Mouse (Mus musculus): ENCODE data around the gene 4930407I10Rik.

4930407I10Rik gene

DNA sequence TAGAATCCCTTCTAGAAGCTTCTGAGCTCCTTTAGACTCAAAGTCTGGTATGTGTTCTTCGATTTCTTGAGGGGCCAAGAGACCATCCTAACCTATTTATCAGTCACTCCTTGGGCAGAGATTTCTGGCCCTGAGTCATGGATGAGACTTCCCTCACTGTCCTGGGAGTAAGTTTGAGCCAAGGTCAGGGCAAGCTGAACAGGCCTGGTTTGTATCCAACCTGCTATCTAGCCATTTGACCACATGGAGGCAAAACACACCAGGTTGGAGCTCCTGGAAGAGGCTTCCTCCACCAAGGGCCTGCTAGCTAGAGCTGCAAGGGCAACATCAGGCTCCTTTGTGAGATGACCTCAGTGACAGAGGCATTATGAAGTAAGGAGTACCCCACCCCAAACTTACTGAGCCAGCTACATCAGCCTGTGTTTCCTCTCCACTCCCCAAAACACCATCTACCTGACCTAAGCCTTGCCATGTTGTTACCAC, at the start of gene 4930407I10Rik:
4930407I10Rik (plus strand) TSS at position 433 of the 483 bp plus-strand sequence.
- DNase-seq = no peak

- DNase-seq = no peak
Measured at GRCm38 (mm10) chr15:82011947-82012346, 47.0 kb upstream of the 4930407I10Rik start.

DNA sequence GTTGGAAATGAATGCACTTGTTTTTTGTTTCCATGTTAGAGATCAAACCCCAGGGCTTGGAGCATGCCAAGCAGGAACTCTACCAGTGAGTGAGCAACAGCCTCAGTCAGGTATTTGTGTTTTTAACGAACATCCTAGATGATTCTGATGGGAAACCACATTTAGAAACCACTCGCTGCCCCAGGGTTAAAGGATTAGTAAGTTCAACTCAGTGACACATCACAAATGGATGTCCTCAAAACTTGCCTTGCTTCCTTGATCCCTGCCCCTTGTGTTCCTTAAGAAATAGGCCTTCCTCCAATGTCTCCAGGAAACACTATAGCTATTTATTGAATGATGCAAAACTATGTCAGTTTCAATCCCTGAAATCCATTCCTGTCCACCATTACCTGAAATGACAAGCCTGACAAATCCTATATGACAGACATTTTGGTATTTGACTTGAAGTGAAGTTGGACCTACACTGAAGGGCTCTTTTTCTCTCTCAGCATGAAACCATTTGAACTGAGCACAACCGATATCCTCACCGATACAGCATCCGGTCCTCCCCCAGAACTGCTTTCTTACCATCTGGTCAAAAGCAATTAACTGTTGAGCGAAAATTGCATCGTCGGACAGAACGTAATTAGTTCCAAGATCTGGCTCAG, 44.1 kb upstream of the 4930407I10Rik start:
- no peak for DNase-seq

GRCm38 (mm10) chr15:82015392-82016100, 43.4 kb upstream of the 4930407I10Rik start:
- peak; percentile 21 for DNase-seq

DNA sequence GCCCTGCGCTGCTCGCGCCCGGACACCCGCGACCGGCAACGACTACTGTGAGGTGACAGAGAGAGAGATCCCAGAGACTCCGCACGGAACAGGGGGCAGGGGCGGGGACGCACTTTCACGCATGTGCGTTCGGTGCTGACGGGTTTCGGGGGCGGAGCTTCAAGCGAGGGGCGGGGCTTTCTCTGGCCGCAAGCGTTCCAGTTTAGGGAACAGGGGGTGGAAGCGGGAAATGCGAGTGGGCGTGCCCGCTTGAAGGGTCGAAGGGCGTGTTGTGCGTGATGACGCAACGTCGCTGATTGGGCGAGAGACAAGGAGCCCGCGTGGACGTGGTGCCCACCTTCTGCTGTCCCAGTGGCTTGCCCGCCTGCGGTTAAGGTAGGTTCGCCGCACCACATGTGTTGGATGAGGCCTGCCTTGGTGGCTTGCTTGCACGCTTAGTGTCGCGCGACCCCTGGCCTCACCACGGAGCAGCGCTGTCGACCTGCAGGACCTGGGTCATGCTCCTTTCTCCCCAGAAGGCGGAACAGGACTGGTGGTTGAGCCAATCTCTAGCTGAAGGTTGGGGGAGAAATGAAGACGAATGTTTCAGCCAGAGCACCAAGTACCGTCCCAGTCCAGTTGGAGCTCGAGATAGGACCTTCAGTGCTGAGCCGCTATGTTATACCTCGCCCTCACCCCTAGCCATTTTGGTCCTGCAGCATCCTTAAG, 42.7 kb upstream of the 4930407I10Rik start:
- DNase-seq = peak; percentile 100

- no peak for DNase-seq
Measured at GRCm38 (mm10) chr15:82016830-82017229, 42.1 kb upstream of the 4930407I10Rik start.

DNA sequence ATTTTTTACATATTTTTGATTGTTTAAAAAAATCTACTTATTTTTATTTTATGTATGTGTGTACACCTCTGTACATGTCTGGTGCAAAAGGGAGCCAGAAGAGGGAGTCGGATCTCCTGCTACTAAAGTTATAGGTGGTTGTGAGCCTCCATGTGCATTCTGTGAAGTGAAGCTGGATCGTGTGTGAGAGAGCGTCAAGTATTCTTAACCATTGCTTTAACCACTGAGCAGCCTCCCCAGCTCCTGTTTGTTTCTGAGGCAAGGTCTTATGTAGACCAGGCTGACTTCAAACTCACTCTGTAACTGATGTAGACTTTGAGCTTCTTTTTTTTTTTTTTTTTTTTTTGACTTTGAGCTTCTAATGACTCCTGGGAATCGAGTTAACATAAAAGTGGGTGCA, 41.5 kb upstream of the 4930407I10Rik start:
- DNase-seq = no peak

GRCm38 (mm10) chr15:82019288-82019687, 39.7 kb upstream of the 4930407I10Rik start:
- DNase-seq = no peak

- DNase-seq = no peak
Measured at GRCm38 (mm10) chr15:82022535-82023088, 36.3 kb upstream of the 4930407I10Rik start.

- DNase-seq = no peak
Measured at GRCm38 (mm10) chr15:82023965-82024635, 34.9 kb upstream of the 4930407I10Rik start.

- no peak for DNase-seq
Measured at GRCm38 (mm10) chr15:82027276-82027675, 31.7 kb upstream of the 4930407I10Rik start.

DNA sequence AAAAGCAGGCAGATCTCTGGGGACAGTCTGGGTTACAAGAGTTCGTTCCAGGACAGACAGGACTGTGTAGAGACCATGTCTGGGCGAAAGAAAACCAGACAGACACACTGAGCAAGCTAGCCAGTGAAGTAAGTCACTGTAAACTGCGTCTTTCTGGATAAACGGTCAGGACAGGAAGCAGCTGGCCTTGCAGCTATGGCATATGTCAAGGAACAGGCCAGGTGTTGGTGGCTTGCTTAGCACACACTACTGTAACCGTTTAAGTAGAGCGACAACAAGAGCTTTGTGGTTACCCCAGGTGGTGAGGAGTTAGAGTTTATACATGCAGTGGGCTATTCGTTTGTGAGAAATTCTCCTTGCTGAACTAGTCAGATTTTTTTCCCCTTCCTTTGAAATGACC, 31.2 kb upstream of the 4930407I10Rik start:
- DNase-seq = no peak

- DNase-seq = no peak
Measured at GRCm38 (mm10) chr15:82032386-82032785, 26.6 kb upstream of the 4930407I10Rik start.

DNA sequence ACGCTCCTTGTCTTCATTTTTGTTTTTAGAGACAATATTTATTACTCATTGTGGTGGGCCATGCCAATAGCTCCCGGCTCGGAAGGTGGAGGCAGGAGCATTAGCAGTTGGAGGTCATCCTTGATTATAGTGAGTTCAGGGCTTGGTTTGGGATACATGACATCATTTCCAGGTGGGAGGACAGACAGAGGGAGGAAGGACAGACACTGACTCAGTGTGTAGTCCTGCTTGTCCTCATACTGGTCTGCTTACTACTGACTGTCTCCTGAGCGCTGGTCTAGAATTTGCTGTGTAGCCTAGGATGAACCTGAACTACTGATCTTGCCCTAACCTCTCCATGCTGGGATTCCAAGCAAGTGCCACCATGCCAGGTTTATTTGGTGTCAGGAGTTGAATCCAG, 25.2 kb upstream of the 4930407I10Rik start, which contains the start of gene Desi1:
Desi1 (minus strand) TSS at position 101 of the 400 bp plus-strand sequence.
- no peak for DNase-seq

DNA sequence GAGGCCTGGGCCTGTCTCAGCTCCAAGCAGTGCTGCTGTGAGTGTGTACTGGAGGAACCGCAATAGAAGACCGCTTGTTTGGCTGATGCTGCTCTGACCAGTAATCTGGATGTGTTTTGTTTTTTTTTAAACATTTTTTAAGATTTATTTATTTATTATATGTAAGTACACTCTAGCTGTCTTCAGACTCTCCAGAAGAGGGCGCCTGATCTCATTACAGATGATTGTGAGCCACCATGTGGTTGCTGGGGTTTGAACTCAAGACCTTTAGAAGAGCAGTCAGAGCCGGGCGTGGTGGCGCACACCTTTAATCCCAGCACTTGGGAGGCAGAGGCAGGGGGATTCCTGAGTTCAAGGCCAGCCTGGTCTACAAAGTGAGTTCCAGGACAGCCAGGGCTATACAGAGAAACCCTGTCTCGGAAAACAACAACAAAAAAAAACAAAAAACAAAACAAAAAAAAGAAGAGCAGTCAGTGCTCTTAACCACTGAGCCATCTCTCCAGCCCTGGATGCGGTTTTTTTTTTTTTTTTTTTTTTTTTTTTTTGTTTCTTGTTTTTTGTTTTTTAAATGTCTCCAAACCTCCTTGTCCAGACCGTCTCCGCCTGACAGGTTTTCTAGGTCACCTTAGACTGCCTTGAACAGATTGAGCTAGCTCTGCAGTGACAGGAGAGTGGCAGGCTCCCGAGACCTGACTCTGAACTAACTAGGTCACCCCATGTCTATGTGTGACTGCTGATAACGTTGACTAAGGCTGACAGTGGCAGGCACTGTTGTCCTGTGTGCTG, 22.9 kb upstream of the 4930407I10Rik start:
- peak; percentile 14 for DNase-seq

DNA sequence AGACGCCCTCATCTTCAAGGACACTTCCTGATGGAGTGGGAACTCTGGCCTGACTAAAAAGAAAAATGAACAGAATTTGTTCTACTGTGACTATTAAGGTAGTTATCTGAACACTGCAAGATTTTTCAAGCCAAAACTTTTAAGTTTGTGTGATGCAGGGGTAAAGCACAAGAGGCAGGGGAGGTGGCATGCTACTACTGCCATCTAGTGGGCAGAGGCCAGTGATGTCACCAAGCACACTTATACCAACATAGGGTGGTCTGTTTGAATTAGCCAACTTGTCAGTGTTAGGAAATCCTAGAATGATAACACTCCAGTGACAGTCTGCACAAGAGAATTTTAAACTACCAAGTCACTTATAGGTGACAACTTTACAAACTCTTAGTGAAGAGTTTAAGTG, 18.3 kb upstream of the 4930407I10Rik start:
- peak; percentile 42 for DNase-seq

DNA sequence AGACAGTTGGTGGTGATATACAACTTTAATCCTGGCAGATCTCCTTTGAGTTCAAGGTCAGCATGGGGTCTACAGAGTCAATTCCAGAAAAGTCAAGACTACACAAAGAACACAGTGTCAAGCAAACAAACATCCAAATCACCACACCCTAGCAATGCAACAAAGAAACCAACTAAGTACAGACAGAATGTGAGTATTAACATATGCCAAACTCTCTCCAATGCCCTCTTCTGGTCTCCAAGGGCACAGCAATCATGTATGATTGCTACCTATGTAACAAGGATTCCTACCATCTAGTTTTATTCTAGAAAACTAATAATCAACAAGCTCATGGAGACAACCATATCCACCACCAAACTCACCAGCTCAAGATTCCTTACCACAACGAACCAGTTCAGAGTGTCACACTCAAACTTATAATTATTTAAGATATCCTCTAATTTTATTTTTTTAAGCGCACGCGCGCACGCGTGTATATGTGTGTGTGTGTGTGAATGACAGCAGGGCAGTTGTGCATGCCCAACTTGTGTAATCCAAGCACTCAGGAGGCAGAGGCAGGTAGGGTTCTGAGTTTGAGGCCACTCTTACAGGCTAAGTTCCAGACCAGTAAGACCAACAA, 14.7 kb upstream of the 4930407I10Rik start:
- no peak for DNase-seq

- no peak for DNase-seq
Measured at GRCm38 (mm10) chr15:82046246-82046891, 12.6 kb upstream of the 4930407I10Rik start.

DNA sequence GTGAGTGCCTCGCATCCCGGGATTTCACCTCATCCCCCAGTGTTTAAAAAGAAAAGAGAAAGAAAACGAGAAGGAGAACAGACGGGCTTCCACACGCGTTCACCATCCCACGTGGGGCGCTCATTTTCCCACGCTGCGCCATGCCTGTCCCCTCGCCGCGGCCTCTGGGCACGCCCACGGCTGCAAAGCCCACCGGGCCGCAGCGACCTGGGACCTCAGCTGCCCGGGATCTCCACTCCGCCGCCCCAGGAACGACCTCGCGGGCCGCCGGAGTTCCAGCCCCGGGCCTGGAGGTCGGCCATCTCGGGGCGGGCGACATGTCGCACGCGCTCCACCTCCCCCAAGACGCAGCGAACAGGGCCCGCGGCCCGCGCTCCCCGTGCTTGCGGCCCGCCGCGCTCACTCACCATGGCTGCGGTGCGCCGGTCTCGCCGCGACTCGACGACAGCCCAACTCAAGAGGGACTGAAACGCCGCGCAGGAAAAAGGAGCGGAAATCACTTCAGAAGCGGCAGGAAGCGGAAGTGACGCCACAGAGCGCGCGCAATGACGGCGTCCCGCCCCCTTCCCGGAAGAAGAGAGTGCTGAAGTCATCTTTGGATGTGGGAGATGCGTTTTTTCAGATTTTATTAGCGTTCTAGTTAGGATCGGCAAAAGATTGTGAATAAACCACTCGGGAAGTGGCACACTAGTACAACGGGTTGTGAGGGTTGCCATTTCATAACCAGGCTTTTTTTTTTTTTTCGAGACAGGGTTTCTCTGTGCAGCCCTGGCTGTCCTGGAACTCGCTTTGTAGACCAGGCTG, 11.7 kb upstream of the 4930407I10Rik start, which contains the start of gene Snu13:
Snu13 (minus strand) TSS at position 519 of the 804 bp plus-strand sequence.
- DNase-seq = peak; percentile 91

DNA sequence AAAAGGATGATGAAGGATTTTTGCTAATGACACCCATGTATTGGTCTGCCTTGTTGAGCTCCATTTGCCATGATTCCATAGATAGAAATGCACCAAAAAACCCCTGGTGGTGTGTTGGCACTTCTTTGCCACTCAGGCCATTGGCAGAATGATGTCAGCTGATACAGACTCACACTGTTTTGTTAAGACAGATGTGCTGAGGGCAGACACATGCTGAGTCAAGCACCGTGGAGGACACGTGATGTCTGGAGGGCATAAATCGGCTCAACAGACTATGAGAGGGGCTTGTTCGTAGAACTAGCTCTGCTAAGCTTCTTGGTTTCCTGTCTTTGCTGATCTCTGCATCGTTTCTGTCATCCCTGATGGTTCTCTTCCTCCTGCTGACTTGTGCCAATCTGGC, 6.4 kb upstream of the 4930407I10Rik start:
- DNase-seq = no peak

All from right cerebral cortex, postnatal 4 days (tissue).